12 mouse cellular contexts compared by ENCODE assay signal in the genomic region with DNA sequence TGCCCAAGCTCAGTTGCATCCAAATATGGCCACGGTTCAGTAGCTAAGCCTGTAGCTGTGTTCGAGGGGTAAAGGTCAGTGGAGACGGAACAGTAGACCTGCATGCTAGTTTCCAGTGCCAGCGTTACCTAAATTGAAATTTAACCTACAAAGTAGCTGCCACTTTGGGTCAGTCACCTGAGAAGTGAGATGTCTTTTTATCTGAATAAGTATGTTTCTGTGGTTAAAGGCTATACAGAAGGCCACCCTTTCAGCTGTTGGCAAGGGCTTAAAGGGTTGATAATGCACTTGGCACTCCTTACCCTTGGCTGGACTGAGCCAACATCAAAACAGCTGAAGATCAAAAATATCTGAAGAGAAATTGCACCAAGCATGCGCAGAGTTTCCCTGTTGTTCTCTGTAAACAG.
A peak's percentile ranks its signal among the peaks of the same experiment; 100 is the strongest.
DNase-seq lines count a peak whose midpoint lies in the region.
"Had no signal": no experiment of that assay in that cellular context is flagged by ENCODE, and none has a peak within 500 bp of the region (broad histone marks: within the 10 kb centered on the region; RNA-seq: fewer than 3 reads in every experiment).

No protein-coding gene starts in this region.

- intact Hi-C loops in heart, postnatal 36 days (cut with DNase I): no loop called here

- peak; percentile 54 for DNase-seq in heart, adult 11 months
- no peak for DNase-seq in heart, postnatal 36 days
- DNase-seq in ovary, adult 18-20 months (ENCODE audit: low spot score): peak; percentile 45
- no peak for DNase-seq in ovary, postnatal 10 days (ENCODE audit: low spot score)
- DNase-seq in kidney, postnatal 10 days: peak; percentile 41
- no peak for DNase-seq in layer of hippocampus, postnatal 14 days (ENCODE audit: low spot score in 2 of 2)
- DNase-seq in gastrocnemius, postnatal 4 days (ENCODE audit: low spot score in 2 of 2): no peak
- DNase-seq: cerebellum, adult 18-20 months; cerebellum, postnatal 25 days; gastrocnemius, postnatal 36 days; lung, postnatal 36 days; midbrain, embryonic 14.5 days had no signal

Comparison
In these comparisons a context has a peak if more than half of its experiments do, and no peak if none do; other contexts are left out.
1. DNase-seq: peak in heart, adult 11 months (single experiment), ovary, adult 18-20 months (single experiment) and kidney, postnatal 10 days (single experiment); none in heart, postnatal 36 days (0 of 2), ovary, postnatal 10 days (single experiment), layer of hippocampus, postnatal 14 days (0 of 2) and gastrocnemius, postnatal 4 days (0 of 2).